Comparison of ENCODE assay signal across 22 mouse cellular contexts in the genomic region with DNA sequence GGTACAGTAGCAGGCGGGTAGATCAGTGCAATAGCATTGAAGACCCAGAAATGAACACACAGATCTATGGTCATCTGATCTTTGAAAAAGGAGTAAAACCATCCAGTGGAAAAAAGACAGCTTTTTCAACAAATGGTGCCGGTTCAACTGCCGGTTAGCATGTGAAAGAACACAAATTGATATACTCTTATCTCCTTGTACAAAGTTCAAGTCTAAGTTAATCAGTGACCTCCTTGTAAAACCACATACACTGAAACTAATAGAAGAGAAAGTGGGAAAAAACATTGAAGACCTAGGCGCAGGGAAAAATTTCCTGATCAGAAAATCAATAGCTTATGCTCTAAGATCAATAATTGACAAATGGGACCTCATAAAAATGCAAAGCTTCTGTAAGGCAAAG. TPM values are rescaled to one million over a fixed set of nuclear protein-coding genes. Genes with fewer than 3 reads are reported as not detected.
"Had no signal": no experiment of that assay in that cellular context is flagged by ENCODE, and none has a peak within 500 bp of the region (broad histone marks: within the 10 kb centered on the region; RNA-seq: fewer than 3 reads in every experiment).

No protein-coding gene starts in this region.

- H3K4me1 ChIP-seq: lung, embryonic 15.5 days; megakaryocyte, embryonic 14.5 days; midbrain, embryonic 13.5 days; midbrain, embryonic 15.5 days; neural tube, embryonic 12.5 days had no signal

- H3K27me3 ChIP-seq: lung, embryonic 15.5 days; megakaryocyte, embryonic 14.5 days; midbrain, embryonic 13.5 days; midbrain, embryonic 15.5 days; neural tube, embryonic 12.5 days had no signal

- H3K36me3 ChIP-seq: lung, embryonic 15.5 days; midbrain, embryonic 13.5 days; midbrain, embryonic 15.5 days; neural tube, embryonic 12.5 days had no signal

- H3K9ac ChIP-seq: liver, embryonic 14.5 days; lung, embryonic 15.5 days; midbrain, embryonic 13.5 days; midbrain, embryonic 15.5 days; neural tube, embryonic 12.5 days had no signal

- H3K4me2 ChIP-seq: lung, embryonic 15.5 days; midbrain, embryonic 11.5 days; midbrain, embryonic 13.5 days; midbrain, embryonic 15.5 days; neural tube, embryonic 12.5 days had no signal

- H3K9me3 ChIP-seq: lung, embryonic 15.5 days; midbrain, embryonic 13.5 days; midbrain, embryonic 15.5 days; neural tube, embryonic 12.5 days had no signal

- DNase-seq: lung, adult 2 months; lung, postnatal 14 days; lung, postnatal 36 days; right cerebral cortex, postnatal 14 days; spleen, adult 18-20 months; thymus, adult 18-20 months; thymus, postnatal 25 days; thymus, postnatal 4 days had no signal

- ATAC-seq: lung, postnatal 0 days; midbrain, embryonic 13.5 days; midbrain, embryonic 15.5 days had no signal

- H3K4me3 ChIP-seq: lung, embryonic 15.5 days; megakaryocyte, embryonic 14.5 days; midbrain, embryonic 13.5 days; midbrain, embryonic 15.5 days; neural tube, embryonic 12.5 days had no signal

- H3K27ac ChIP-seq: liver, embryonic 14.5 days; lung, embryonic 15.5 days; macrophage; midbrain, embryonic 13.5 days; midbrain, embryonic 15.5 days; neural tube, embryonic 12.5 days had no signal

RNA-seq across cellular contexts. Expression of a gene that starts 27.0 kb away (rescaled TPM):
- polyA plus RNA-seq: liver, embryonic 14.5 days; liver, embryonic 16.5 days; lung, adult 2 months; lung, embryonic 15.5 days; lung, postnatal 0 days; macrophage; midbrain, embryonic 11.5 days; midbrain, embryonic 13.5 days; midbrain, embryonic 15.5 days; midbrain, postnatal 0 days; neural tube, embryonic 12.5 days; neural tube, embryonic 14.5 days; stomach, embryonic 14.5 days; urinary bladder, adult 2 months had no signal

RNA-seq across cellular contexts. Expression of a gene that starts 60.0 kb away (rescaled TPM):
- polyA plus RNA-seq: liver, embryonic 14.5 days; lung, adult 2 months; lung, embryonic 15.5 days; lung, postnatal 0 days; macrophage; midbrain, embryonic 11.5 days; midbrain, embryonic 13.5 days; midbrain, embryonic 15.5 days; midbrain, postnatal 0 days; neural tube, embryonic 12.5 days; neural tube, embryonic 14.5 days; urinary bladder, adult 2 months had no signal
